Mouse (Mus musculus): ENCODE results near the gene Cck.

DNA sequence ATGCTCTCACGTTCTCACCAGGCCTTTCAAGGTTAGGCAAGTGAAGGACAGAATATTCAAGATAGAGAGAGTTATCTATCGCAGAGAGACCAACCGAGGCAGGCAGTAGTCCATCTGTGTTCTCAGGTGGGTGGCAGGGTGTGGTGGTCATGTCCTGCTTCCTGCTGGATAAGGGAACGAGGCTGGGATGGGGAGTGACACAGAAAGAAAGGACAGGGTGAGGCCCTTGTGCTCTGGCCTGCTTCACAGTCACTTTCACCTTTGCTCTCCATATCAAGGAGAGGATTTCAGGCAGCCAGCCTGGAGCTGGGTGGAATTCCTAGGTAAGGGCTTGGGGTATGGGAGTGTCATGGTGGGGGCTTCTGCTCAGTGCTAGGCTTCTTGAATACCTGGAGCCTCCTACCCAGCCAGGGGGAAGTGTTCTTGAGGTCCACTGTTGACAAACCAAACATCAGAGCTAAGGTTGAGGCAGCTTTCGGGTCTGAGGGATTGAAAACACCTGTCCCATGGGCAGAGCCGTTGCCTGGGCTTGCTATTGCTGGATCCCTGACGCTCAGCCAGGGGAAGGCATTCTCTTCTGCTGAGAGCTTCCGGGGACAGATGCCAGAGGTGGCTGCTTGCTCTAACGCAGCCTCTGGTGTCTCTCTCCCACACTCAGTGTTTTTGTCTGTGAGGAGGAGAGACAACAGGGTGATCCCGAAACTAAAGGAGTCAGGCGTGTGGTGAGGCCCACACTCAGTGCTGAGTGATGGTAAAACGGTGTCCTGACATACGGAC, 38.6 kb downstream of the Cck start:
- TF ChIP-seq CTCF (IDR thresholded peaks at IDR 0.05; ENCODE audit: insufficient read depth, low read depth, low read length) (no peak), POLR2A (IDR thresholded peaks at IDR 0.05; ENCODE audit: insufficient read depth, low read depth, low read length) (no peak)
